Mouse (Mus musculus): ENCODE measurements at regions not wholly inside any gene's neighbourhood (a gene's known extent, or its start where the extent isn't known, plus 50 kb on each side); places are given as distances from the start of the nearest gene placed in this dataset.

DNA sequence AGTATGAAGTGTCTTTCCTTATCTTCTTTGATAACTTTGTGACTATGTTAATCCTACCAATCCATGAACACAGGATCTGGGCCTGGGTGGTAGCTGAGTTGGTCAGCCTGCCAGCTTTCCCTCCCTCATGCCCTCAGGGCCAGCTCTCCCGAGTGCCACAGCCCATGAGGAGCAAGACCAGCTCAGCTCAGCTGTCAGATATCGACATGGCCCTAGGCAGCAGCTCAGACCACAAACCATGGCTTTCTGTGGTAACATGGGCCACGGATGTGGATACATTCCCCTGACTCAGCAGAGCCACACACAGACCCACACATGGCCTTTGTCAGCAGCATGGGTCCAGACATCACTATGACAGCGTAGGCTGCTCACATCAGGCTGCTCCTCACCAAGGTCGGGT, 85.4 kb upstream of the Irx5 start:
- Histone ChIP-seq H3K4me2 (ENCODE audit: low read depth) (no peak overlapping the region), H3K27me3 (ENCODE audit: control insufficient read depth, insufficient read depth, insufficient read length) (no peaks in the 10 kb centered on the region), H3K79me2 (ENCODE audit: control insufficient read depth, insufficient read depth) (no peaks in the 10 kb centered on the region), H3K4me3 (no peak overlapping the region), H3K36me3 (ENCODE audit: control insufficient read depth, insufficient read depth) (no peaks in the 10 kb centered on the region), H3ac (ENCODE audit: control insufficient read depth, insufficient read length) (no peak overlapping the region)
- peak; percentile 51 for TF ChIP-seq TCF12 (IDR thresholded peaks at IDR 0.05; ENCODE audit: insufficient read depth, poor library complexity, severe bottlenecking)
- peak; percentile 19 to 95 (median 82) for TF ChIP-seq MYOG (IDR thresholded peaks at IDR 0.05; ENCODE audit: control insufficient read depth in 1 of 3, insufficient read depth in 1 of 3, insufficient read length in 2 of 3, low read depth in 2 of 3)
- TF ChIP-seq POLR2A (IDR thresholded peaks at IDR 0.05; ENCODE audit: insufficient read length, low read depth), result no peak
- TF ChIP-seq POLR2AphosphoS2 (IDR thresholded peaks at IDR 0.05; ENCODE audit: insufficient read length, low read depth), result no peak
- peak; percentile 51 for TF ChIP-seq SRF (IDR thresholded peaks at IDR 0.05; ENCODE audit: control insufficient read depth, insufficient read length, low read depth)
- peak in 2 of 3 experiments; percentile 78 to 85 for TF ChIP-seq MYOD1 (IDR thresholded peaks at IDR 0.05; ENCODE audit: control insufficient read depth in 1 of 3, insufficient read length in 2 of 3, low read depth in 2 of 3)
- no peak for TF ChIP-seq REST (IDR thresholded peaks at IDR 0.05; ENCODE audit: insufficient read depth, insufficient read length)
- no peak for TF ChIP-seq USF1 (IDR thresholded peaks at IDR 0.05; ENCODE audit: low read depth)
- no peak for TF ChIP-seq E2F4 (IDR thresholded peaks at IDR 0.05; ENCODE audit: insufficient read depth)
- no peak for TF ChIP-seq MAX (IDR thresholded peaks at IDR 0.05; ENCODE audit: low read depth)
- peak; percentile 67 for TF ChIP-seq TCF3 (IDR thresholded peaks at IDR 0.05; ENCODE audit: insufficient read length, low read depth)

DNA sequence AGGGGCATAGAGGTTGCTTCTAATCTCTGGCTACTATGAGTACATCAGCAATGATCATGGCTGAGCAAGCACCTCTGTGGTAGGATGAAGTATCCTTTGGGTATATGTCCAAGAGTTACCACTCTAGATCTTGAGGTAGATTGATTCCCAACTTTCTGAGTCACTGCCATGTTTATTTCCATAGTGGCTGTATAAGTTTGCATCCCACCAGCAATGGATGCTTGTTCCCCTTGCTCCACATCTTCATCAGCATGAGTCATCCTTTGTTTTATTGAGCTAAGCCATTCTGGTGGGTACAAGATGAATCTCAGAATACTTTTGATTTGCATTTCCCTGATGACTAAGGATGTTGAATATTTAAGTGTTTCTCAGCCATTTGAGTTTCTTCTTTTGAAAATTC, 86.8 kb upstream of the Irx5 start:
- H3K4me2 ChIP-seq (ENCODE audit: low read depth), result no peak overlapping the region
- H3K79me2 ChIP-seq (ENCODE audit: control insufficient read depth, insufficient read depth), result no peaks in the 10 kb centered on the region
- H3K27me3 ChIP-seq (ENCODE audit: control insufficient read depth, insufficient read depth, insufficient read length), result no peaks in the 10 kb centered on the region
- H3K36me3 ChIP-seq (ENCODE audit: control insufficient read depth, insufficient read depth), result no peaks in the 10 kb centered on the region
- H3K4me3 ChIP-seq, result no peak overlapping the region
- H3ac ChIP-seq (ENCODE audit: control insufficient read depth, insufficient read length), result no peak overlapping the region
- no peak for TF ChIP-seq E2F4 (IDR thresholded peaks at IDR 0.05; ENCODE audit: insufficient read depth)
- TF ChIP-seq REST (IDR thresholded peaks at IDR 0.05; ENCODE audit: insufficient read depth, insufficient read length), result no peak
- TF ChIP-seq MAX (IDR thresholded peaks at IDR 0.05; ENCODE audit: low read depth), result no peak
- no peak for TF ChIP-seq MYOD1 (IDR thresholded peaks at IDR 0.05; ENCODE audit: control insufficient read depth in 1 of 3, insufficient read length in 2 of 3, low read depth in 2 of 3)
- no peak for TF ChIP-seq USF1 (IDR thresholded peaks at IDR 0.05; ENCODE audit: low read depth)
- no peak for TF ChIP-seq POLR2AphosphoS2 (IDR thresholded peaks at IDR 0.05; ENCODE audit: insufficient read length, low read depth)
- no peak for TF ChIP-seq CEBPB (IDR thresholded peaks at IDR 0.05; ENCODE audit: insufficient read depth, poor library complexity, severe bottlenecking)
- no peak for TF ChIP-seq TCF3 (IDR thresholded peaks at IDR 0.05; ENCODE audit: insufficient read length, low read depth)
- TF ChIP-seq TCF12 (IDR thresholded peaks at IDR 0.05; ENCODE audit: insufficient read depth, poor library complexity, severe bottlenecking), result no peak
- no peak for TF ChIP-seq POLR2A (IDR thresholded peaks at IDR 0.05; ENCODE audit: insufficient read length, low read depth)
- no peak for TF ChIP-seq MYOG (IDR thresholded peaks at IDR 0.05; ENCODE audit: control insufficient read depth in 1 of 3, insufficient read depth in 1 of 3, insufficient read length in 2 of 3, low read depth in 2 of 3)
- no peak for TF ChIP-seq SRF (IDR thresholded peaks at IDR 0.05; ENCODE audit: control insufficient read depth, insufficient read length, low read depth)

DNA sequence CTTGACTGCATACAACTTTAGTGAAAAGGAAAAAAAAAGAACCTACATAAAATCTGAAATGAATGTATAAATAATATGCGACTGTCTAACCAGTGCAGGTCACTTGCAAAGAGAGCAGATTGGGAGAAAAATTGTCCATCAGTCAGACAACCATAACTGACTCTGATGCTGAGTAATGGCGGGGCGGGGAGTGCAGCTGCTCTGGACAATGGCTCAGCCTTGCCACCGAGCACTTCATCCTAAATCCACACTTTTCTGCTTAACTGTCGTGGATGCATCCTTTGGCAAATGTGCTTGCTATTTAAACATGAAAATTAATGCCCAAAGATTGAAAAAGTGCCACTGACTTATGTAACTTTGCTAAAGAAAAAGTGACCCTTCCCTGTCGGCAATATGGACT, 90.0 kb upstream of the Irx5 start:
- H3K36me3 ChIP-seq (ENCODE audit: control insufficient read depth, insufficient read depth), result no peaks in the 10 kb centered on the region
- no peaks in the 10 kb centered on the region for H3K79me2 ChIP-seq (ENCODE audit: control insufficient read depth, insufficient read depth)
- TF ChIP-seq MYOG (IDR thresholded peaks at IDR 0.05; ENCODE audit: control insufficient read depth in 1 of 3, insufficient read depth in 1 of 3, insufficient read length in 2 of 3, low read depth in 2 of 3) (peak in 1 of 3 experiments; percentile 59), MYOD1 (IDR thresholded peaks at IDR 0.05; ENCODE audit: control insufficient read depth in 1 of 3, insufficient read length in 2 of 3, low read depth in 2 of 3) (peak in 1 of 3 experiments; percentile 70), SRF (IDR thresholded peaks at IDR 0.05; ENCODE audit: control insufficient read depth, insufficient read length, low read depth) (no peak), POLR2AphosphoS2 (IDR thresholded peaks at IDR 0.05; ENCODE audit: insufficient read length, low read depth) (no peak)
- H3K27me3 ChIP-seq (ENCODE audit: control insufficient read depth, insufficient read depth, insufficient read length), result no peaks in the 10 kb centered on the region
- no peak overlapping the region for H3ac ChIP-seq (ENCODE audit: control insufficient read depth, insufficient read length)
- H3K4me2 ChIP-seq (ENCODE audit: low read depth), result no peak overlapping the region
- no peak overlapping the region for H3K4me3 ChIP-seq

DNA sequence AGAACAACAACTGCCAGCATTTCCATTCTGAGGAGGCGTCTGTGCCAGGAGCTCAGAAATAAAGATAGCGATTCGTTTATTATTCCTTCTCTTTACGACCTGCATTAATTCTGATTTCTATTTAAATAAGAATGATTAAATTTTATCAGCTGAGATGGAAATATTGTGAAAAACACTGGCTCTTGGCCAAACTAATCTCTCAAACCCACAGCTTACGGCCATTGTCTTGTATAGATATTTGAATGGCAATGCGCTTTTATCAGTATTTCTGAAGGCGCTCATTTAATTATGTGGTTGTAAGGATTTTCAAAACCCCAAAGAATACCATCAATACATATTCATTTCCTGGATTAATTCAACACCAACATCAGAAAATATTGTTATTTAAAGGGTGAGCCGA, 97.4 kb upstream of the Irx5 start:
- H3ac ChIP-seq (ENCODE audit: control insufficient read depth, insufficient read length), result no peak overlapping the region
- no peak for TF ChIP-seq MAX (IDR thresholded peaks at IDR 0.05; ENCODE audit: low read depth)
- TF ChIP-seq MYOG (IDR thresholded peaks at IDR 0.05; ENCODE audit: control insufficient read depth in 1 of 3, insufficient read depth in 1 of 3, insufficient read length in 2 of 3, low read depth in 2 of 3), result no peak
- no peak for TF ChIP-seq TCF3 (IDR thresholded peaks at IDR 0.05; ENCODE audit: insufficient read length, low read depth)
- no peak for TF ChIP-seq POLR2AphosphoS2 (IDR thresholded peaks at IDR 0.05; ENCODE audit: insufficient read length, low read depth)
- TF ChIP-seq REST (IDR thresholded peaks at IDR 0.05; ENCODE audit: insufficient read depth, insufficient read length), result no peak
- no peak for TF ChIP-seq MYOD1 (IDR thresholded peaks at IDR 0.05; ENCODE audit: control insufficient read depth in 1 of 3, insufficient read length in 2 of 3, low read depth in 2 of 3)
- no peak for TF ChIP-seq TCF12 (IDR thresholded peaks at IDR 0.05; ENCODE audit: insufficient read depth, poor library complexity, severe bottlenecking)
- TF ChIP-seq POLR2A (IDR thresholded peaks at IDR 0.05; ENCODE audit: insufficient read length, low read depth), result no peak
- no peak for TF ChIP-seq SRF (IDR thresholded peaks at IDR 0.05; ENCODE audit: control insufficient read depth, insufficient read length, low read depth)
- TF ChIP-seq E2F4 (IDR thresholded peaks at IDR 0.05; ENCODE audit: insufficient read depth), result no peak
- no peak for TF ChIP-seq CEBPB (IDR thresholded peaks at IDR 0.05; ENCODE audit: insufficient read depth, poor library complexity, severe bottlenecking)
- no peak for TF ChIP-seq USF1 (IDR thresholded peaks at IDR 0.05; ENCODE audit: low read depth)

DNA sequence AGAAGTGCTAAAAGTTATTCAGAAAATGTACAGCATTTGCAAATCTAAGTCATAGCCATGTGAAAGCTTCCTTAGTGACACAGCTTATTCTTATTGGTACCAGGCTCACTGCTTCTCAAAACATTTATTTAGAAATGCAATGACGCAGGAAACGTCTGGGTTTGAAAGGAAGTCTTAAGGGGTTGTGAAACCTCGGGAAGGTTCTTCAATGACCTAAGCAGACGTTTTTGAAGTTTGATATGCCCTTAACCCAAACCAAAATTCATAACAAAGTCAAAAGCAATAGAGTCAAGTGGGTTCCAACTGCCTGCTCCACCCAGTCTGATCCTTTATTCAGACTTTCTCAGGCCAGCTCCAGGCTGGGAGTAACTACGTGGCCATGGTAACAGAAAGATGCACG, 99.2 kb upstream of the Irx5 start:
- H3K27me3 ChIP-seq (ENCODE audit: control insufficient read depth, insufficient read depth, insufficient read length), result no peaks in the 10 kb centered on the region
- H3K4me3 ChIP-seq, result no peak overlapping the region
- no peak overlapping the region for H3ac ChIP-seq (ENCODE audit: control insufficient read depth, insufficient read length)
- no peak overlapping the region for H3K4me2 ChIP-seq (ENCODE audit: low read depth)
- TF ChIP-seq SRF (IDR thresholded peaks at IDR 0.05; ENCODE audit: control insufficient read depth, insufficient read length, low read depth), result no peak
- no peak for TF ChIP-seq E2F4 (IDR thresholded peaks at IDR 0.05; ENCODE audit: insufficient read depth)
- TF ChIP-seq MAX (IDR thresholded peaks at IDR 0.05; ENCODE audit: low read depth), result no peak
- TF ChIP-seq USF1 (IDR thresholded peaks at IDR 0.05; ENCODE audit: low read depth), result no peak
- TF ChIP-seq TCF3 (IDR thresholded peaks at IDR 0.05; ENCODE audit: insufficient read length, low read depth), result no peak
- TF ChIP-seq POLR2AphosphoS2 (IDR thresholded peaks at IDR 0.05; ENCODE audit: insufficient read length, low read depth), result no peak
- no peak for TF ChIP-seq MYOG (IDR thresholded peaks at IDR 0.05; ENCODE audit: control insufficient read depth in 1 of 3, insufficient read depth in 1 of 3, insufficient read length in 2 of 3, low read depth in 2 of 3)
- no peak for TF ChIP-seq MYOD1 (IDR thresholded peaks at IDR 0.05; ENCODE audit: control insufficient read depth in 1 of 3, insufficient read length in 2 of 3, low read depth in 2 of 3)
- TF ChIP-seq CEBPB (IDR thresholded peaks at IDR 0.05; ENCODE audit: insufficient read depth, poor library complexity, severe bottlenecking), result no peak
- TF ChIP-seq TCF12 (IDR thresholded peaks at IDR 0.05; ENCODE audit: insufficient read depth, poor library complexity, severe bottlenecking), result no peak
- TF ChIP-seq POLR2A (IDR thresholded peaks at IDR 0.05; ENCODE audit: insufficient read length, low read depth), result no peak
- TF ChIP-seq REST (IDR thresholded peaks at IDR 0.05; ENCODE audit: insufficient read depth, insufficient read length), result no peak
- no peaks in the 10 kb centered on the region for H3K36me3 ChIP-seq (ENCODE audit: control insufficient read depth, insufficient read depth)
- H3K79me2 ChIP-seq (ENCODE audit: control insufficient read depth, insufficient read depth), result no peaks in the 10 kb centered on the region

More for the DNA sequence above, 97.4 kb upstream of the Irx5 start:
- Histone ChIP-seq H3K27me3 (ENCODE audit: control insufficient read depth, insufficient read depth, insufficient read length) (no peaks in the 10 kb centered on the region), H3K4me3 (no peak overlapping the region), H3K79me2 (ENCODE audit: control insufficient read depth, insufficient read depth) (no peaks in the 10 kb centered on the region), H3K4me2 (ENCODE audit: low read depth) (no peak overlapping the region), H3K36me3 (ENCODE audit: control insufficient read depth, insufficient read depth) (no peaks in the 10 kb centered on the region)
